Mouse (Mus musculus) embryo, embryonic 9.5 days (tissue): ENCODE results near the gene Jdp2.

Source experiments
- DNase-seq: peaks from one replicate; pipeline ENCODE4 v3.0.0-alpha.2; 2017; ENCODE audit errors: extremely low spot score

Jdp2 gene

DNA sequence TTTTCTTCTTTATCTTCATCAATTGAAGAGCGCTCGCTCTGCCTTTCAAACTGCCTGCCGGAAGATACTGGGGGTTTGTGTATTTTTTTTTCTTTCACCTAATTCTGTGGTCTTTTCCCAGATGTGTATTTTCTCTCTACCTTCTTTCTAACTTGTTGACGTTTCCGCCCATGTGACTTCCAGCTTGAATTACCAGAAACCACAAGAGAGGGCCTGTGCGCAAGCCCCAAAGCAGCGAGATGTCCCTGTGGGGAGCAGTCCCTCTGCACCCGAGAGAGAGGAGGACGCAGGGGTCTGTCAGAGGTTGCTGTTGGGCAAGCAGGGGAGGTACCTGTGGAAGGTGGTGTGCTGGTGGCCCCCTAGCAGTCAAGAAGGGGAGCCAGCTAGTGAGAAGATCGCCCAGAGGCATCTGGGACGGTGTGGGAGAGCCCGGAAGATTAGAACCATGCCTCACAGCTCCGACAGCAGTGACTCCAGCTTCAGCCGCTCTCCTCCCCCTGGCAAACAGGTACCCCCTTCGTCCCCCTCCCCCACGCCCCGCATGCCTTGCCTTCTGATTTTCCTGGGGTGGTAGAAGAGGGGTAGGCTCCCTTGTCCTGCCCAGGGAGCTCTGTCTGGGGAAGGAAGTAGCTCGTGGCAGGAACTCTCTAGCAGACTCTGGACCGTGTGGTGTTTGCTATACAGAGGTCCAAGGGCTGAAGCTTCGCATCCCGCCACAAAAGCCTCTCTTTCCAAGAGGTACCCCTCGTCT lies 87.8 kb downstream of the Jdp2 start, which contains the start of gene Batf:
Gene Batf (plus strand): TSS at position 204 of the 751 bp plus-strand sequence.
- DNase-seq: peak; percentile 7

- DNase-seq: no peak
Measured at GRCm38 (mm10) chr12:85687217-85687533, 88.3 kb downstream of the Jdp2 start.

DNA sequence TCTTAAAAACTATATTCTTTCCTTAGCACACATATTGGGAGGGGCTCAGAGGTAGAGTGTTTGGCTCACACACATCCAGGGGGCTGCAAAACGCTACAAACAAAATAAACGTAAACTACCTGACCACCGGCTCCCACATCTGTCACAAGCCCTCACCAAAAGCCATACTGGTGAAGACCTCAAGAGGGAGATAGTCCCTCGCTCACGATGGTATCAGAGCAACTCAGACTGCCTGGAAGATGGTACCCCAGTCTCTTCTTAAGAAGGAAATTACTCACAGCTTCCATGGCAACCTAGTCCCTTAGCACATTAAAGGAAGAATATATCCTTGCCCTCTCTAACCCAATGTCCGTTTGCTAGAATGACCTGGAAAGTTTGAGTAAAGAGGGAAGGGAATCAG lies 89.0 kb downstream of the Jdp2 start:
- no peak for DNase-seq
